Mouse (Mus musculus): ENCODE data around the gene Neurod2.

Gene Neurod2

GRCm38 (mm10) chr11:98333263-98333696 is 3.8 kb upstream of the Neurod2 start:
- in situ Hi-C loops (cut with MboI; ENCODE audit: low sequenced_read_pairs) = no loop called here

GRCm38 (mm10) chr11:98332841-98333240 is 3.4 kb upstream of the Neurod2 start:
- in situ Hi-C loops (cut with MboI; ENCODE audit: low sequenced_read_pairs) = no loop called here

DNA sequence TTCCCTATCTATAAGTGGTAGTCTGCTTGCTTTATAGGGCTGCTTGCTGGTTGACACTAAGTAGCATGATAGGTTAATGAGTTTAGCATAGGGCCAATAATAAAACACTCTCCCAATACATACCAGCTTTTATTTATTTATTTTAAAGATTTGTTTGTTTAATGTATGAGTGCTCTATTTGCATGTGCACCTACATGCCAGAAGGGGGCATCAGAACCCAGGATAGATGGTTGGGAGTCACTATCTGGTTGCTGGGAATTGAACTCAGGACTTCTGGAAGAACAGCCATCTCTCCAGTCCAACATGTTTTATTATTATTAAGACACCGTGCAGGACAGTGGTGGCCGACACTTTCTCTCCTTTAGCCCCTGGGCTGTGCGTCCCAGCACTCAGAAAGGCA is 2.7 kb upstream of the Neurod2 start:
- in situ Hi-C loops (cut with MboI; ENCODE audit: low sequenced_read_pairs) = no loop called here

DNA sequence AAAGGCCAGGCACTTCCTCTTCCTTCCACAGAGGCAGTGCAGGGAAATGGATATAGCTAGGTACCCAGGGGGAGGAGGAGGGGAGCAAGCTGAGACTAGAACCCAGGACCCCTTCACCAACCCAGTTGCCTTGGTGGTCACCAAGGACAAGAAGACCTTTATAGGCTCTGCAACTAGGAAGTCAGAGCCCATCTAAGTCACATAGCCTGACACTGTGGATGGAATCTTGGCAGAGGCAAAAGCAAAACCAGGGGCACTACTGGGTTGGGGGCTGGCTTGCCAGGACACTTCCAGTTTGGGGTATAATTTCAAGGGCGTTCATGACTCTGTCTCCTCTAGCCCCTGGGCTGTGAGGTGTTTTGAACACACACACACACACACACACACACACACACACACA is 2.0 kb upstream of the Neurod2 start:
- in situ Hi-C loops (cut with MboI; ENCODE audit: low sequenced_read_pairs) = no loop called here

- in situ Hi-C loops (cut with MboI; ENCODE audit: low sequenced_read_pairs) = no loop called here
Observed at GRCm38 (mm10) chr11:98330745-98331204, 1.3 kb upstream of the Neurod2 start.

GRCm38 (mm10) chr11:98329960-98330744 is 704 bp upstream of the Neurod2 start:
- in situ Hi-C loops (cut with MboI; ENCODE audit: low sequenced_read_pairs) = no loop called here

- in situ Hi-C loops (cut with MboI; ENCODE audit: low sequenced_read_pairs) = no loop called here
Observed at GRCm38 (mm10) chr11:98328371-98329069, 928 bp downstream of the Neurod2 start.

- in situ Hi-C loops (cut with MboI; ENCODE audit: low sequenced_read_pairs) = no loop called here
Observed at GRCm38 (mm10) chr11:98328031-98328370, 1.4 kb downstream of the Neurod2 start.

GRCm38 (mm10) chr11:98327136-98328030 is 2.1 kb downstream of the Neurod2 start:
- in situ Hi-C loops (cut with MboI; ENCODE audit: low sequenced_read_pairs) = no loop called here

DNA sequence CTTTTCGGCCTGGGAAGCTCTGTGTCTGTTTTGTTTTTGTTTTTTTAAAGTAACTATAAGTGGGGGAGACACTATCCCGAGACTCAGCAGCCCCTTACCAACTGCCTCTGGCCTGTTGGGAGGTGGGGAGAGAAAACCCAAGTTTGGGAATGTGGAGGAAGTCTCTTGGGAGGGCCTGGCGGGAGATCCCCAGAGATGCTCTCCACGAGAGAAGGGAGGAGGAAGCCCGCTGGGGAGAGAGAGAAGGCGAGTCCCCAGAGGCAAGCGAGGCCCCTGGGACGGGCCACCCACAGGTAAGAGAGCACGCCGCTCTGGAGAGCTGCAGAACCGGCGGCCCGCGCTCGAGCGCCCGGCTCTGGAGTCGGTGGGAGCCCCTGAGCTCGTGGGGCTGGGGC is 2.7 kb downstream of the Neurod2 start:
- in situ Hi-C loops (cut with MboI; ENCODE audit: low sequenced_read_pairs) = no loop called here

DNA sequence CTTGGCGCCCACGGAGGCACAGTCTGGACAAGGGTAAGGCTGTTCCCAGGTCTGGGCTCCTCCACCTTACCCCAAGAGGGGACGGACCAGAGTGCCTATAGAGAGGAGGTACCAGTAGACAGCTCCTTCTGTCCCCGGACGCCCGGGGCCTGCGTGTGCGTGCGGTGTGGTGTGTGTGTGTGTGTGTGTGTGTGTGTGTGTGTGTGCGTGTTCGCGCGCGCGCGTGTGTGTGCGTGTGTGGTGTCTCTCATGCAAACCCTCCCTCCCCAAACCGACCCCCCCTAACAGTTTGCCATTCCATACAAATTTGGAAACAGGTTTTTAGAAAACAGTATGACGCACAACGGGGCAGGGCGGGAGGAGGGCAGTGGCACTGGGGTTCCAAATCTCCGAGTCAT is 3.6 kb downstream of the Neurod2 start:
- in situ Hi-C loops (cut with MboI; ENCODE audit: low sequenced_read_pairs) = no loop called here

DNA sequence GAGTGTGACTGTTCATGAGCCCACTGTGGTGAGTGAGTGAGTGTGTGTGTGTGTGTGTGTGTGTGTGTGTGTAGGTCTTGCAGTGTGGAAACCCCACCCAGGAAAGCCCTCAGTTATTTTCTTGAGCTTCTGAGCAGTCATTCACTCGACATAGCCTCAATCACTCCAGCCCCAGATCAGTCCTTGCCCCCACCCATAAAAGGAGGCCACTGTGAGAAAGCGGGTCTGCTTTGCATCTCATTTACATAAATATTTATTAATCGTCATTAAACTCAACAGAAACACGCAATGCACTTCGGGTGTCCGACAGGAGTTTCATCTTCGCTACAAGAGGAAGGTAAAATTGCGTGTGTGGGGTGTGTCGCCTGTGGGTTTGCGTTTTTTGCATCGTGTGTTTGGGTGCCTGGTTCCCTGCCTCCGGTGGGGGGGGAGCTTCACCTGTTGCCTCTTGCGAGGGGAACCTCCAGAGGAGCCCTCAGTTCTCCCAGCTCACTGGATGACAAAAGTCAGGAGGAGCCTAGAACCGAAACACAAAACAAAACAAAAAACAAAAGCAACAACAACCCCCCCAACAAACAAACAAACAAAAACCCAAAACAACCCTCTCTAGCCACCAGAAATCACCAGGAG is 4.1 kb downstream of the Neurod2 start:
- in situ Hi-C loops (cut with MboI; ENCODE audit: low sequenced_read_pairs) = no loop called here

DNA sequence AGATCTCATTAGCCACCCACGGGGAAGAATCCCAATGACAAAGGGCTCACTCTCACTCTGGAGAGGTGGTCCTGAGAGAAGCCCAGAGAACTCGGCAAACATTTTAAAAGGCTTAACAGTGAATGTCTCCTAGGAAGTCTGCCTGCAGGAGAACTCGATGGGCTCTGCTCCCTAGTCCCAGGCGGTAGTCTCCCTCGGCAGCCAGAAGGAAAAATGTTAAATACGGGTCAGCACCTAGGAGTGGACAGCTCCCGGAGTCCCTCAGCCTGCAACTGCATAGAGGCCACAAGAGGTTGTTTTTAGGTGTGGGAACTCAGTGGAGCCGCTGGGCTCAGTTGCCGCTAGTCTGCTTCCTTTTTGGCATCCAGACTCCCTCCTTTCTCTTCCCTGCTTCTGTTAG is 5.5 kb downstream of the Neurod2 start:
- in situ Hi-C loops (cut with MboI; ENCODE audit: low sequenced_read_pairs) = no loop called here

DNA sequence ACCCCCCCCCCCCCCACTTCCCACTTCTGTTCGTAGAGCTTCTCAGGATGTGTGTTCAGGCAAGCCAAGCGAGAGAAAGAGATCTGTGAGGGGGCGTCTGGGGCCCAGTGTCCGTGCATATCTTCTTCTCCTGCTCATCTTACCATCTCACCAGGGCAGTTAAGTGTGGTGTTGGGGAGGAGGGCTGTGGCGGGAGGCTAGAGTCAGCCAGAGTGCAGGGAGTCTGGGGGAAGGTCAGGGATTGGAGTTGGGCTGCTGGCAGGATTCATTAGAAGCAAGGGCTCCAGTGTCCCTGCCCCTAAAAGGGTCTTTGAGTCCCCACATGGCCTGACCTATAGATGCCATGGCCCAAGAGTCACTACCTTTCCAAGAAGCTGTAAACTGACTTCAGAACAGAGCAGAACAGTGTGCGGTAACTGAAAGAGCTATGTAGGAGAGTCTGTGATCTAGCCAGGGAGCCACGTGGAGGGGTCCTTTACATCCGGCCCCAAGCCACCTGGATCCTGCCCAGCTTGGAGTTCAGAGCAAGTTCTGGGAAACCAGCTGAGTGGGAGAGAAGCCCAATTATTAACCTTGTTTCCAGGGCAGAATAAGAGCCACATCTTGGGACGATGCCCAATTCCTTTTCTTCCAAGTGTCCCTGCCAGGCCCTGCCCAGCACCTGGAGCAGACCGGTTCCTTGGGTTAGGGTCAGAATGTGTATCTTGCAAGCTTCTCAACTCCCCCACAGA is 6.1 kb downstream of the Neurod2 start:
- in situ Hi-C loops (cut with MboI; ENCODE audit: low sequenced_read_pairs) = no loop called here

DNA sequence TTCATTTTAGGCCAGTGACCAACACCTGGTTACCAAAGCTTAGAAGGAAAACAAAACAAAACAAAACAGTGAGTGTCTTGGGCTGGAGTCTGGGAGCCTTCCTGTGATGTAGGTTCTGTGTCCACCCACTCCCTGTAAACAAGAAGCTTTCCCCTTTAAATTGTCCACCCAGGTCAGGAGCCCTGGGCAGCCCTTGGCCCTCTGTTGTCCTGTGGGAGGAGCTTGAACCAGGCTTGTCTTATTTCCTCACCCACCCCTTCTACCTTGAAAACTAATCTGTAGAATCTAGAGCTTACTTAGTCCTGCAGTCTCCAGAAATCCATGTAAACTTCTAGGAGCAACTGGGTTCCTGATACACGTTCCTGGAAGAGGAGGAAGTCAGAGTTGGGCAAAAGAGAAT is 7.3 kb downstream of the Neurod2 start:
- in situ Hi-C loops (cut with MboI; ENCODE audit: low sequenced_read_pairs) = no loop called here

DNA sequence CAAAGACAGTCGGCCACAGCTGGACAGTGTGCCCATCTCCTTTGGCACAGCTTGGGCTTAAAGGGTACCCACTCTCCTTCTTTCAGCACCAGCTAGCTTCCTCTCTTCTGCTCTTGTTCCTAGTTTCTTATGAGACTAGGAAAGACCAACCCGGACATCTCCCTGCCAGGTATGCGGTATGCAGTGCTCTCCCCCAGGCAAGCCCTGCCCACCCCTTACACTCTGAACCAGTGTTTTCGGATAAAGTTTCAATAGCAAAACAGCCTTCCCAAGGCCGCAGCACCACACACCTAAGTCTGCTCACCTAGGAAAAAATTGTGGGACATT is 7.8 kb downstream of the Neurod2 start:
- in situ Hi-C loops (cut with MboI; ENCODE audit: low sequenced_read_pairs) = no loop called here

DNA sequence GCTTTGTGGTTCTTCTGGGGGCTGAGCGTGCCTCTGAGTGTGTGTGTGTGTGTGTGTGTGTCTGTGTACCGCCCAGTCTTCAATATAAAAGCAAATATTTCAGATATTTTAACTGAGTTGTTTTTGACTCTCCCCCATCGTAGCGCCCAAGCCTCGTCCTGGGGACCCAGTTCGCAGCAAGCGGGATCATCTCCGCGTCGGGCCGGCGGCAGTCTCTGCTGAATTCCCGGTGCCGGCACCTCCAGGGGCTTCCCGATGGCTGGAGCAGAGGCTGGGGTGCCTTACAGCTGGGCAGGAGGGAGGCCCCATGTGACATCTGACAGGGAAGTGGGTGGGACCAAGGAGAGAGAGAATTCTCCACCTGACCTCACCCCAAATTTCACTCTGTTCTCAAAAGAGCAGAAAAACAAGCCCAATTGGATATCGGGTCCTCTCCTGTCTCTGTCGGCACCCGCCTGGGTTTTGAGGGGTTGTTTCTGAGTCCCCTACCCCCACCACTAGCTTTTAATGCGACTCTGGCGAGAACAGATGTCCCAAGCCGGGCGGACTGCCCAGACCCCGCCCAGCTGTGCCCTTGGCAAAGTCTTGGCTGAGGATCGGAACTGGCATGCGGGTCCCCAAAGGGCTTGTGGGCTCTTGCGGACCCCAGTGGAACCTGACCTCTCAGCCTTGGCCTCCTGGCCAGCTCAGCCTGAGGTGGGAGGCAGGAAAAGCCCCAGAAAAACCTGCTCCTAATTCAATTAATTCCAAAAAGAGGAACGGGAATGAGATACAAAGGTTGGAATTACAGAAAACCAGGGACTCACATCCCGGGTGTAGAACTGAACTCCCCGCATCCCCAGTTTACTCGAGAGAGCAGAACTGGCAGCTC is 8.4 kb downstream of the Neurod2 start:
- in situ Hi-C loops (cut with MboI; ENCODE audit: low sequenced_read_pairs) = no loop called here

DNA sequence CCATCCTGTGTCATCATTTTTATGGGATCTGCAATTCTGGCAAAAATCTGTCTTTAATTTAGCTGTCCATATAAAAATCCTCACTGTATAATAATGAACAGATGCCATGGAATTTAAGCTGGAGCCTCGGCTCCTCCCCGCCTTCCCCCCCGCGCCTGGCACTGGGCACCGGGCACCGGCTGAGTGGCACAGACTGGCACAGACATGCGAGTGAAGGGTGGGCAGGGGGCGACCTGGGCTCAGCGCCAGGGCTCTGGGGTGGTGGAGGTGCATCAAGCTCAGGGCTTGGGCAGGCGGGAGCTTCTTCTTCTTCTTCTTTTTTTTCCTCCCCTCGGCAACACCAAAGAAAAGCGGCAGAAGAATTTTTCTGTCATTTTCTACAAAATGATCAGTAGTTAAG is 9.1 kb downstream of the Neurod2 start:
- in situ Hi-C loops (cut with MboI; ENCODE audit: low sequenced_read_pairs) = no loop called here

DNA sequence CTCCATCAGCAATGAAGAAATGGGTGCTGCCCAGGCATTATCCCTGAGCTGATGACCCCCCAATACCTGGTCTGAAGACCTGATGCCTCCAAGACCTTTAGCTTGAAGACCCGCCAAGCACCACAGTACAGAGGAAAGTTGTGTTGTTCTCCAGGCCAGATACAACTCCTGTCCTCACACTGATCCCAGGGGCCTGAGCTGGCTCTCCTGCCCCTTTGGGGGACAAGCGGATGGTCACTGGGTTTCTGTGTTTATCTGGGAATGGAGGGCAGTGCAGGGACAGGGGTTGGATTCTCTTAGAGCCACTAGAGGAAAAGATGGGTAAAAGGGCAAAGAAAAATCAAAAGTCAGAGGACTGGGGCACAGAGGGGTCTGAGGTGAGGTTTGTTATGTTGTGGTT is 9.5 kb downstream of the Neurod2 start:
- in situ Hi-C loops (cut with MboI; ENCODE audit: low sequenced_read_pairs) = no loop called here

DNA sequence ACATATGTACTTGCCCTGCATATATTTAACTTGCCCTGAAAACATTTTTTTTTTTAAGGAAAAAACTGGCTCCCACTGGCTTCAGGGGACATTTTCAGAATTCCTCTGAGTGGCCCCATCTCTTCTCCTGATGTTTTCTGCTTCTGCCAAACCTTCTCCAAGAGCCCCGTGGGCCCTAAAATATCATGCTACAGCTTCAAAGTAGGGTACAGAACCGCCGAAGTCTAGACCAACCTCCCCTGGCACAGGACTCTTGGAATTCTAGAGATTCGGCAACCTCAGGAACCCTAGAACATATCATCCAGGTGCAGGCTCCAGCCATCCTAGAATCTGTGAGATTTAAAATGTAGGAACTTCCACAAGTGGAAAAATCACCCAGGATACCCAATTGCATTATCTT is 9.9 kb downstream of the Neurod2 start:
- in situ Hi-C loops (cut with MboI; ENCODE audit: low sequenced_read_pairs) = no loop called here

All from CH12F3 (cell line).